Mouse (Mus musculus) myocyte (in vitro differentiated cells): ENCODE data around the gene Gm19426.

Source experiments
- CEBPB ChIP-seq: IDR thresholded peaks from 2 replicates; pipeline ENCODE4 v1.6.1; 2011; ENCODE audit warnings: mild to moderate bottlenecking, moderate library complexity; ENCODE audit not compliant: poor library complexity, insufficient read depth, severe bottlenecking
- E2F4 ChIP-seq: IDR thresholded peaks from one replicate; pipeline ENCODE4 v1.6.1; 2011; ENCODE audit warnings: mild to moderate bottlenecking, control low read depth, moderate library complexity; ENCODE audit not compliant: insufficient read depth
- MAX ChIP-seq: IDR thresholded peaks from one replicate; pipeline ENCODE4 v1.6.1; 2011; ENCODE audit warnings: low read depth, mild to moderate bottlenecking, control low read depth
- POLR2A ChIP-seq: IDR thresholded peaks from one replicate; pipeline ENCODE4 v1.6.1; 2011; ENCODE audit warnings: low read depth, mild to moderate bottlenecking, control low read depth, moderate library complexity; ENCODE audit not compliant: insufficient read length

GRCm38 (mm10) chr2:84716423-84717355 is 26.8 kb downstream of the Gm19426 start:
- no peak for TF ChIP-seq E2F4
- TF ChIP-seq POLR2A: no peak
- no peak for TF ChIP-seq MAX
- TF ChIP-seq CEBPB: no peak
